Mouse (Mus musculus) CD4-positive helper T cell, adult 2 months (primary cell): ENCODE measurements around the gene Cdc26.

ENCODE experiments used
- DNase-seq: peaks from one replicate; pipeline ENCODE4 v3.0.0-alpha.2; 2012; ENCODE audit warnings: low read depth, missing footprints, low spot score

The Cdc26 gene

DNA sequence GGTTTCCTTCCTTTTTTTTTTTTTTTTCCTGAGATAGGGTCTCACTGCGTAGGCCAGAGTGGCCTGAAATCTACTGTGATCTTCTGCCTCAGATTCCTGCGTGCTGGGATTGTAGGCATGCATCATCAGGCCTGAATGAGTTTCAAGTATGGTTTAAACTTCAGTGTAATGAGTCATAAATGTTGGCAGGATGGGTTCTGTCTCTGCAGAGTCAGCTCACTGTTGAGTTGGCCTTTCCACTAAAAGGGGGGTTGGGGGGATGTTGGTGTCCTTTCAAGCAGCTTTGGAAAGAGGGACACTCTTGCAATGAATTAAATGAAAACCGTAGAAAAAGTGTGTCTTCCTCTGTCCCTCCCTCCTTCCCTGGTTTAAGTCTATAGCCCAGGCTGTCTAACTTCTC, 9.5 kb downstream of the Cdc26 start:
- DNase-seq = no peak

DNA sequence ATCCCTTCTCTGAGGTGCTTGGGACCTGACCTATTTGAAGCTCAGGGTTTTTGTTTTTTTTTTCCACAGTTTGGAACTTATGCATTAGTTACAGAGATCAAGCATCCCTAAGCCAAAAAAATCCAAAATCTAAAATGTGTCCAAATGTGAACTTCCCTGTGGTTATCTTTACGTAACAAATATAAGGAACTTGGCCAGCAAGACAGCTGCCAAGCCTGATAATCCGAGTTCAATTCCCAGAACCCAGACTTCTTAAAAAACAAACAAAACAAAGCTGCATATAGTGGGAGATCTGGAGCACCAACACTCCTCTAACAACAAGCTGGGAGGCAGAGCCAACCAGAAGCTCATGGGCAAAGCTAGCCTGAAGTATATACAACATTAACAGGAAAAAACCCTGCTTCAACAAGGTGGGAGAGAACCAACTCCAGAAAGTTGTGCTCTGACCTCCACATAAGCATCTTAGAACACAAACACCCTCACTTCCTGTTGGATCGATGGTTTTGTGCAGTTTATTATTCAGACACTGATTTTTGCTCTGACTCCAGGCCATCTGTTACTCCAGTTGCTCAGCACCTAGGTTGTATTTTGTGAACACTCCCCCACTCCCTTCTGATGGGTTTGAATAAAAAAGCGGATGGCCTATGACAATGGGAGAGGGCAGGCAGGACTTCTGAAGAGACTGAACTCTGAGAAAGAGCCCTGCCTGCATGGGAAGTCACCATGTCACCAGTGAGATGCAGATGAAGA, 10.7 kb downstream of the Cdc26 start:
- DNase-seq = no peak

DNA sequence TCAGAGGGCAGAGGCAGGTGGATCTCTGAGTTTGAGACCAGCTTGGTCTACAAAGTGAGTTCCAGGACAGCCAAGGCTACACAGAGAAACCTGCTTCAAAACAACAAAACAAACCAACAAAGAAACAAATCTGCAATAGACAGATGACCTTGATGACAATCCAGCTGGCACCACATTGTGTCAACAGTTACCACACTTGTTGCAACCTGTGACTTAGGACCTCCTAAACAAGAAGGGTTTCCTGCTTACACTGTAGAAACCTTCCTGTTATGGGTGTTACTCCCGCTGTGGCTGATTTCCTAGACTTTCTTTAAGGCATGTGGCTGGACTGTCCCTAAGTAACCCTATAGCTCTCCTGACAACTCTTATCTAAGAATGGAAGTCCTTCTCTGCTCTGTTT, 12.6 kb downstream of the Cdc26 start:
- DNase-seq = no peak

DNA sequence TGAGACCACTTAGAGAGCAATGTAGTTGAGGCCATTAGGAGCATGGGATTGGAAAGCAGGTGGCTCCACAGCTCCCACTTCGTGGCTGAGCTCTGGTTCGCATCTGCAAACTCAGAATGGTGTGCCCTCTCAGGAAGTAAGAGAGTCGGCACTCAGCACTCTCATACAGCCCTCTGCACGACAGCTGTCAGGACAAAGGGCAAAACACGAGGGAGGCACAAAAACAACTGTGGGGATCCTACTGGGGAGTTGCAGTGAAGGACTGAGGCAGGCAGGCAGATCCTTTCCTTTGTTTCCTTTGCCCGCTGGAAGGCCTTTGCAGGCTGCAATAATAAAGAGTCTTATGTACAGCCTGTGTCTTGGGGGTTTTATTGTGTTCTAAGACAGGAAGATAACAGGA, 15.0 kb downstream of the Cdc26 start:
- no peak for DNase-seq

DNA sequence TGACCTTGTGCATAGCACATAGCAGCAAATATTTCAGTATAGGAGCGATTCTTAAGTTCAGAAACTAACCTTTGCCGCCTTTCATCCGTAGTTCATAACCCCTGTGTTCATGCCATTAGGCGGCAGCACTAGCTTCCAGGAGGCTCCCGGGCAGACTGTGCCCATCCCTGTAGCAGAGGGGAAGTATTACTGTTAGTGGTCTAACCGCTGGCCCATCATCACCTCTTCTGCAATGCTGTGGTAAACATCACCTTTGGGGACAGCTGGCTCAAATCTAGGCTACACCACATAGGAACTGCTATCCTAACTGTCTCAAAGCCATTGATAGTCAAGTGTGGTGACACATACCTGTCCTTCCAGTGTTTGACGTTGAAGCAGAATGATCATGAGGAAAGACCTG, 16.6 kb downstream of the Cdc26 start:
- DNase-seq = no peak

DNA sequence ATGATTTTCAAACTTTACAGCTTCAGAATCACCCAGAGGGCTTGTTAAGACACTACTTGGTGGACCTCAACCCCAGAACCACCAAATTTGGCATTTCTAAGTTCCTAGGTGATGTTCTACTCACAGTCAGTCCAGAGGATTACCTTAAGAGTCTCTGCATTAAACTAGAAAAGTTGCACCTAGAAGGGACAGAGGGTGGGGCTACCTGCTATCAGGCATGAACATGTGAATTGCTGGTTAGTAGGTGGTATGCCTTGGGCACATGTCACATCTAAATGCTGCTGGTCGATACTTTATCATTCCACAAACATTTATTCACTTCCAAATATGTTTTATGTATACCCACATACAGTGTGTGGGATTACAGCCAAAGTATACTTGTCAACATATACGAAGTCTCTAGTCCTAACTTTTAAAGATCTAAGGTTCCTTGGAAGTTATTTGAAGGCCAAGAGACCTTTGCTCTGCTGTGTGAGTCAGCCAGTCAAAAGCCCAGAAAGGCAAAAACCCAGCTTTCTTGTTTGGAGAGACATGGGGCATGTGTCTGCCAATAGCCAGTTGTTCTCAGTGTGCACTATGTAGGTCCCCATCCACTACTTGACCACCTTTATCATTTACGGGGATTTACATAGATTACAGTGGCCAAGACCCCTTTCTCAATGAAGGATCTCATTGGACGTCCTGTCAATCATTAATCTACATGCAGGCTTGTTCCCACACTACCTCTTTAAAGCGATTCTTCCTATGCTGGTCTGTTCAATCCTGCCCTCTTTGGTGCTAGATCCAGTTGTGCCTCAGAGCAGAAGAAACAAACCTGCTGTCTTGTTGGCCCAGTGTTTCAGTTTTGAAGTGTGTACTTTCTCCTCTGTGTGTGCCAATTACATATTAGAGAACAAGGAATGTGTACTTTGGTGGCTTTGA, 18.6 kb downstream of the Cdc26 start:
- no peak for DNase-seq

DNA sequence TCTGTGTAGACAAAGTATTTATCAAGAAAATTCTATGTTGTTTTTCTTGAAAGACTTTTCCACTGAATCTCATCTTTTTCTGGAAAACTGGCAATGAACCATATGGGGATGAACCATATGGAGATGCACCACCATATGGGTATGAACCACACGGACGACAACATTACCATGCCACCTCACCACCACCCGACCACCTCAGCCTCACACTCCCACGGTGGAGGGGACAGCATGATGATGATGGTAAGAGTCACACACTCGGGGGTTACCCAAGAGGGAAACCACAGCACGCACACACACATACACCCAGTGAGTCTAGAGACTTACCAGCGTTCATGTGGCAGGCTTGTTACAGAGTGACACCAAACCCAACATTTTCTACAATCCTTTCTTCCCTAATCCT, 23.0 kb downstream of the Cdc26 start:
- no peak for DNase-seq

DNA sequence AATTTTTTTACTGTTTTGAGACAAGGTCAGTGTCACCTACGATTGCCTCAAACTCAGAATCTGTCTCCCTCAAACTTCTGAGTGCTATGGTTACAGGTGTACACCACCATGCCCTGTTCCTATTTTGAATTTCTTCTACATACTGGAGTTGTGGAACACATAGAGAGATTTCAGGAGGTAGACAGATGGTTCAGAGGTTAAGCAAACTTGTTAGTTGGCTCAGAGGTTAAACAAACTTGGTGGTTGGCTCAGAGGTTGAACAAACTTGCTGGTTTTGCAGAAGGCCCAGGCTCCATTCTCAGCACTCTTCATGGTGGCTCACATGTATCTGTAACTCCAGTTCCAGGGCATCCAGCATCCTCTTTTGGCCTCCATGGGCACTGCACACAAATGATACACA, 24.3 kb downstream of the Cdc26 start:
- DNase-seq = no peak

DNA sequence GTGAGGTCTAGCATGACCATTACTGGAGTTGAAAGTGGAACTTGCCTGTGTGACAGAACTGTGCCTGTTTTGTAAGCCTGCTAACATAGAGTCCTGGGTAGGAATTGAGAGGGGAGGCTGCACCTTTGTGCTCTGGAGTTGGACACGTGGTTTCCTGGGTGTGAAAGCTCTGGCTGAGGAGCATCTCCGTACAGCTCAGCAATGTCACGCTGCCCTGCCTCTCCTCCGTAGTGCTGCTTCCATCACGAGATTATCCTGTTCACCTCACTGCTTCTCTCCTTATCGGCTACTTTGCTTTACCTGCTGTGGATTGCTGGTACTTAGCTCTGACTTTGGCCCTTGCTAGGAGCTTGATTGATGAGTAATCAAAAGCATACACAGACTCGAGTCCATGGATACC, 24.7 kb downstream of the Cdc26 start:
- DNase-seq = no peak

DNA sequence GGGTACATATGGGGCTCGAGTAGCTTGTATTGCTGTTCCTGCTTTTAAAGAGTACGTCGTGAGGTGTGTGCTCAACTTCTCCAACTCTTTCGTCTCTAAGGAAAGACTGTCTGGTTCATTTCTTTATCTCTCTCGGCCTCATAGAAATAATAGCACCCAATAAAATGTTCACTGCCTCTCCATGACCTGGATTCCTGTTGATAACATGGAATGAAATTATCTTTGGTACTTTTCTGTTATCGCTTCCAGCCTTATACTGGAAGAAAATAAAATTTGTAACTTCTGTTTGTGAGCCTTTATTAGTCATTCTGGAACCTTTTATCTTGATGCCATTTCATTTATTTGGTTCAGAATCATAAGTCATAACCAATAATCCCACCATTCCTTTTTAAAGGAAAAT, 25.2 kb downstream of the Cdc26 start:
- no peak for DNase-seq

DNA sequence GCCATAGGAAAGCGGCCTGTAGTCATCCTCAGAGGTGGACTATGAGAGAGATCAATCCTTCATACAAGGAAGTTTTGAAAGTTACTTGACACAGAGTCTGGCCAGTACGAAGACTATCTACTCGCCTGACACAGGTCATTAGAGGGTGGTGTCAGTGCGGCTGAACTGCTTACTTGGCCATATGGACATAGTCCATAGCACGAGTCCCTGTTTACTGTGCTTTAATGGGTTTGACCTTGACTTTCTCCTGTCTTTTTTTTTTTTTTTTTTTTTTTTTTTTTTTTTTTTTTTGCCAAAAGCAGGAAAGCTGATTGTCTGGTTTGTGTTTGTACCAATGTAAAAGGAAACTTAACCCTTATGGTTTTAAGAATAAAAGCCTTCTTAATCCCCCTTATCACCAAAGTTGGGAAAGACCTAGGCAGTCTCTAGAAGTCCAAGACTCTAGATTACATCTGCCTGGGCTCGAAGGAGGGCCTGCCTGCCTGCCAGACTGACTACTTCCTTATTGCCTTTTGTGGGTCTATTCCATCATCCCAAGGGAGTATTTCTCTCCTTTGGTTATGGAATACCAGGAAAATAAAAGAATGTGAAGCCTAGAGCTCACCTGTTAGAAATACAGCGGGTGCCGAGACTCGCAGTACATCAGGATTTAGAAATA, 28.6 kb downstream of the Cdc26 start:
- DNase-seq = no peak

DNA sequence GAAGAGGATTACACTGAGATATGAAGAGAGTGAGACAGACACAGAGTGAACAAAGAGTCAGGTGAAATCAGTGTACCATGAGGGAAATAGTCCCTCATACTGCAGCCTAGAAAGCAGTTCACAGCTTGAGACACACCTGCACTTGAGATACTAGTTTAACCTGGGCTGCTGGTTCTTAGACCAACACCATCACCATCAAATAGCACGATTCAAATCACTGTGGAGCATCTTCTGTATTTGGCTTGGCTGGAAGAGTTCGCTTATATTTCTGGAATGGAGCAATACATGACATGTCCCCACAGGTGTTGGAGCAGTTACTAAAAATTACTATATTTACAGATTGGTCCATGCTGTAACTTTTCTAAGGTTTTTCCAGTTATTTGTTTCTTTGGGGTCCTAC, 32.3 kb downstream of the Cdc26 start:
- DNase-seq = no peak

DNA sequence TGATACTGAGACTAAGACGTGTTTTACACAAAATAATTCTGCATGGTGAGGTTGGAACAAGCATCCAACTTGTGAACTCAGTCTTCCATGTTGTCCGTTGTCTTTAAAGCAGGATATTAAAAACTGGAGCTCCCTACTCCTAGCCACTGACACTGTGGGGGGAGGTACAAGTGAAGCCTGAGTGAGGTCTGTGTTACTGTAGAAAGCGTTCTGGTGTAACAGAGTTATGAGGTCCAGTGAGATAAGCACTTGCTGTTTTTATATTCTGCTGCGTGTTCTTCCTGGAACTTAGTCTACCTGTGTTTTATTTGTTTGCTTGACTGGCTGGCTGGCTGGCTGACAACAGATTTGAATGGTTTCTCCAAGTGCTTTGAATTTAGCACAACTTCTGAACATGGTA, 34.1 kb downstream of the Cdc26 start:
- no peak for DNase-seq

DNA sequence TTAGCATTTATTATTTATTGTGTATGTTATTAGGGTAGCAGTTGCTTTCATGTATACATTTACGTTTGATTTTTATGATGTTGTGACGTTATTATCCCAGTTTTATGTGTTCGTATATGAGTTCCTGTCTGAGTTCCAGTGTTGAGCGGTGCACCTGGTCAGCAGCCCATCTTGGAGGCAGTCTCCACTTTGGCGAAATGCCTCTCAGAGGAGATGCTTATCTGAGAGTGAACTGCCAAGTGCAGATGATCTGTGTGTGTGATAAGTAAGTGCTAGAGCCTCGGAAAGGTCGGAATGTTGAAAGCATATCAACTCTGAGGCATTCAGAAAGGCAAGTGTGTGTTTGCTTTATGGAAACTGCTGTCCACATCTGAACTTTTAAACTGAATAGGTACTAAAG, 34.8 kb downstream of the Cdc26 start:
- DNase-seq = no peak

DNA sequence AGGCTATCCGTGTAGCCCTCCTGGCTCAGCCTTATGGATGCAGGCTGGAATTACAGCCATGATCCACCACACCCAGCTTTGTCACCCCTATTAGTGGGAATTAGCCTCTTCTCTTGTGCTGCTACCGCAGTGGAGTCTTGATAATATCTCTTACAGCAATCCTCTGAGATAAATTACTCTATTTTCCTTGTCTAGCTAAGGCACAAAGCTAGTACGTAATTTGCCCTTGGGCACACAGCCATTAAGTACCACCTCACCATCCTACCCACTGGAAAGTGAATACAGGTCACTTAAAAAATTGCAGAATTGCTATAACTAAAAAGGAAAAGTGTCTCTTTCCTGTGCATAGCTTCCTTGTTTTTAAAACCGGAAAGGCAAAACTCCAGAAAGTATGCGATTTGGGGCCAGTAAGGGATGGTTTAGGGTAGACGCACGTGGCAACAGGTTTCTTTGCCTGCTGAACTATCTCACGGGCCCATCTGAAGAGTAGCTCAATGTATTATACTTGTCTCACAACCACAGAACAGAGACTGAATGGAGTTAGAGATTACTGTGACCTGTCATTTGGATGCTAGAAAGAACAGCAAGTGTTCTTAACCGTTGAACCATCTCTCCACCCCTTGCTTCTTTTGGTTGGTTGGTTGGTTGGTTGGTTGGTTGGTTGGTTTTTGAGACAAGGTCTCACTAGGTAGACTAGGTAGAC, 35.5 kb downstream of the Cdc26 start:
- no peak for DNase-seq

DNA sequence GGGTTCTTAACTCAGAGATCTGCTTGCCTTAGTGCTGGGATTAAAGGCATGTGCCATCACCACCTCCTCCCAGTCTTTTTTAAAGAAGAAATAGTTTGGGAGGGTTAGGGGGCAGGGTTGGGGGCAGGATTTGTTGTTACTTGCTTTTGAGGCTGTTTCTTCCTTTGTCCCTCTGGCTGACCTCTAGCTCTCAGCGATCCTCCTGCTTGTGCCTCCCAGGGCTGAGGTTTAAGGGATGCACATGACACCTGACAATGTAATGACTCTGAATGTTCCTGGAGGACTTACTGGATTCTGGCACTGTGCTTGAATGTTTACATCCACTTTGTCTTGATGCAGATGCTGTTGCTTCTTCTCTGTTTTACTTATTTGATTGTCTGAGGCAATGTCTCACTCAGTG, 36.0 kb downstream of the Cdc26 start:
- DNase-seq = no peak

DNA sequence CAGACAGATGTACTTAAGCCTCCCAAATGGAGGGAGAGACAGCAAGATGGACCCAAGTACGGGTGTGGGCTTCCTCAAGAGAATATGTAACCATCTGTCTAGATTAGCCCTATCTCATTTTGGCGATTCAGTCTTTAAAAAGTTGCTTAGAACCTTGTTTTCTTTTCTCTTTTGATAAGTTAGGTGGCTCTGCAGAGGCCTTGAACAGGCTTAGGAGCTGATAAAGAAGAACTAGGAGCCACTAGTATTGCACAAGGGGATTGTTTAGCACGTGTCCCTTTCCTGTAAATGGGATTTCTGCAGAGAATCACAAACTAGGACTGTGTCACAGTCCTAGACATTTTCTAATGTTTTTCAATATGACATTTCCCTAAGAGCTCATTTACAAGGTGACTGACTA, 39.4 kb downstream of the Cdc26 start:
- DNase-seq = no peak

DNA sequence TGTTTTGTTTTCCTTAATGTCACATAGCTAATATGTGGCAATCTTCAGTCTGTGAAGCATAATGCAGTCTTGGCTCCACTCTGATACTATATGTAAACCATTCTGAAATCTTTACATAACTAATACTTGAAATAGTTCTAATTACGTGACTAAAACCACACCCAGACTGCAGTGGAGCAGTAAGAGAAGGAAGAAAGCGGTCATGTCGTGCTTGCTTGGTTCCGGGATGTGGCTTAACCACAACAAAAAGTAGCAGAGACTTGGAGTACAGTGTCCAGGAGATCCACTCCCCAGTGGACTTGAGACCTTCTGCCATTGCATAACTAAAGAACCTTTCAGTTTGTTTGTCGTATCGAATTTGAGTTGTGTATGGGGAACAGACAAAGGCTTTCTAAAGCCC, 40.9 kb downstream of the Cdc26 start:
- DNase-seq = peak; percentile 25

DNA sequence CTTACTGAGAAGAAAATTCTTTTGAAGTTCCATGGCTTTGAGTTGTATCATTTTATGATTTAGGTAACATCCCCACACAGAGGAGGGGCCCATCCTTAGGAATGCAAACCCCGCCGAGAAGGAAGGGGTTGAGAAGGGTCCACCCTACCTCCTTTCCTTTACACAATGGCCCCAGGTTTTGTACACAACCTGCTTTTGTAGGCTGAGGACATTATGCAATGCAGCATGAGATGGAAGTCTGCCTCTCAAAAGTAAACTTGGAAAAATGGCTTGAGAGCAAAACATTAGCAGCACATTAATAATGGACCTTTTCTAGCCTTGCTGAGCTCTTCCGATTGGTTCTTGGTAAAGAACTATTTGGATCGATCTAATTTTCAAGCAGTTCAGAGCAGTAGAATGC, 42.2 kb downstream of the Cdc26 start:
- DNase-seq = no peak

DNA sequence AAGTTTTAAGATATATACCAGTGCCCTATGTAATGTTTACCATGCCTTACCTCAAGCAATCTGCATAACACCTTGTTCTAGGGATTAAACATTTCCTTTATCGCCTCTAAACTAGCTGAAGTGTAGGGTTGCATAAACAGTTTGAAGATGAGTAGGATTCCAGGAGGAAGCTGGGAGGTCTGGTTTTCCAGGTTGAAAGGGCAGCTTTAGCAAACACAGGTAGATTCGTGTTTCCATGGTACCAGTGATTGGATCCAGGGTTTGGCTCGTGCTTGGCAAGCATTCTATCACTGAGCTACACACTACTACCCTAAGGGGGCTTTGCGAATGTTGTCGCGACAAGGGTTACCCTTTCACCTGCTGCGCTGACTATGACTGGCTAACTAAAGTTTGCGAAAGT, 44.1 kb downstream of the Cdc26 start:
- no peak for DNase-seq

DNA sequence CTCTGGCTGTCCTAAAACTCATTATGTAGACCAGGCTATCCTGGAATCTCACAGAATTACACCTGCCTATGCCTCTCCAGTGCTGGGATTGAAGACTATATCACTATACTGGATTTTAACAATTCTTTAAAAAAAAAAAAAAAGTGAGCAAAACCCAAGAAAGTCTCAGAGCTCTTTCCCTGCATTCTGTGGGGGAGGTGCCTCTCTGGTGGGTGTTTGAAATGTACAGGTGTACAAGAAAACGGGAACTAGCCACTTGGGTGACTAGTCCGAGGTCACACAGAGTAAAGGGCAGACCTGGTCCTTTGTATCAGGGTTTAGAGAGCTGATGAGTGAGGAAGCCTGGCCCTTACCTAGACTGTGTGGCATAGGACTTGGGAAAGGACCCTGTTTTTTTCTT, 46.0 kb downstream of the Cdc26 start:
- DNase-seq = no peak

DNA sequence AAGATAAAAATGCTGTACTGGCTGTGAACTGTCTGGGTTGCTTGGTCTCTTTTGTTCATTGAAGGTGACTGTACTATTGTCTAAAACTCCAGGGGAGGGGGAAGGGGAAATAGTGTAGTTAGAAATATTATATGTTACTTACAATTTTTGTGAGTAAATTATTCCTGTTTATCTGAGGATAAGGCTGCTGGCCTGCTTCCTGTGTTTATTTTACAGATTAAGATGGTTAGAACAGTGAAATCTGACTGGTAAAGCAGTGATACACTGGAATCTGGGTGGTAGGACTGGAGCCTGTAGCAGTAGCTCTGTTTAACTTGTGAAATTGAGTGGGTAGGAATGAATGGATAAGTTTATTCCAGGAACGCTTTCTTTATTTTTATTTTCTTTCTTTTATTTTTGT, 46.4 kb downstream of the Cdc26 start:
- no peak for DNase-seq
